In genomic region chr14:30548965-30549776, GRCm38 (mm10) we compare ENCODE assay signal across 8 mouse cellular contexts. TPM values are rescaled to one million over a fixed set of nuclear protein-coding genes. Genes with fewer than 3 reads are reported as not detected.
DNase-seq lines count a peak whose midpoint lies in the region; ATAC-seq and TF ChIP-seq lines count a peak whose summit lies in the region.

No protein-coding gene starts in this region.

- WGBS in forebrain, embryonic 14.5 days = under 1% methylated on average over 69 of the region's 69 CpGs
- under 1% methylated on average over 69 of the region's 69 CpGs for WGBS in lung, adult 2 months

- TF ChIP-seq CTCF in ES-Bruce4 (IDR thresholded peaks at IDR 0.05; ENCODE audit: low read depth, low read length) = no peak
- no peak for TF ChIP-seq CTCF in lung, adult 2 months (IDR thresholded peaks at IDR 0.05; ENCODE audit: insufficient read depth, low read length)

- intact Hi-C loops in heart, postnatal 25 days (cut with DNase I) = loop anchor here (5.0 kb wide), 1 partner anchor 72 kb away; the partner anchor contains the start of gene Dcp1a

- peak; percentile 97 for DNase-seq in forebrain, embryonic 14.5 days (ENCODE audit: low spot score)
- peak; percentile 91 for DNase-seq in heart, postnatal 25 days (ENCODE audit: low spot score)
- DNase-seq in layer of hippocampus, adult 18-20 months (ENCODE audit: low spot score in 2 of 2) = peak; percentile 82 to 94
- peak; percentile 92 for DNase-seq in lung, adult 2 months
- DNase-seq in thymus, adult 18-20 months = peak; percentile 84 to 86

- H3K4me2 ChIP-seq in forebrain, embryonic 14.5 days (ENCODE audit: low read length) = peak overlapping the region; percentile 80

- peak overlapping the region; percentile 23; the same call in 1 of the 2 replicates for H3K27ac ChIP-seq in ES-Bruce4 (ENCODE audit: insufficient read depth, low read length)
- peak overlapping the region; percentile 89 for H3K27ac ChIP-seq in forebrain, embryonic 14.5 days (ENCODE audit: low read depth, low read length)

- H3K27me3 ChIP-seq in ES-Bruce4 (ENCODE audit: control insufficient read depth, insufficient read depth, low read length, poor library complexity, severe bottlenecking) = no peaks in the 10 kb centered on the region
- H3K27me3 ChIP-seq in forebrain, embryonic 14.5 days (replicated peaks; ENCODE audit: control insufficient read depth, insufficient read depth, low read length) = no peaks in the 10 kb centered on the region

- peak overlapping the region; percentile 86 for H3K4me3 ChIP-seq in ES-Bruce4 (ENCODE audit: low read depth, low read length)
- peak overlapping the region; percentile 77 for H3K4me3 ChIP-seq in forebrain, embryonic 14.5 days (ENCODE audit: low read depth, low read length)
- H3K4me3 ChIP-seq in lung, adult 2 months (replicated peaks; ENCODE audit: extremely low read depth, low read depth, low read length) = peak overlapping the region; percentile 90

- peak; percentile 98 for TF ChIP-seq POLR2A in ES-Bruce4 (IDR thresholded peaks at IDR 0.05; ENCODE audit: insufficient read depth, low read length)
- peak; percentile 96; the same call in 1 of the 2 replicates for TF ChIP-seq POLR2A in lung, adult 2 months (IDR thresholded peaks at IDR 0.05; ENCODE audit: borderline replicate concordance, extremely low read depth, low read depth, low read length)

- H3K9ac ChIP-seq in ES-Bruce4 (ENCODE audit: low read depth, poor library complexity, severe bottlenecking) = peak overlapping the region; percentile 89
- H3K9ac ChIP-seq in forebrain, embryonic 14.5 days (ENCODE audit: low read length) = peak overlapping the region; percentile 90

- H3K9me3 ChIP-seq in ES-Bruce4 (replicated peaks; ENCODE audit: control insufficient read depth, insufficient read depth, low read length, poor library complexity, severe bottlenecking) = no peaks in the 10 kb centered on the region
- no peaks in the 10 kb centered on the region for H3K9me3 ChIP-seq in forebrain, embryonic 14.5 days (replicated peaks; ENCODE audit: control insufficient read depth, low read length)

- H3K36me3 ChIP-seq in ES-Bruce4 (ENCODE audit: control insufficient read depth, insufficient read depth, low read length, poor library complexity, severe bottlenecking) = peaks cover 10% of the 10 kb centered on the region
- H3K36me3 ChIP-seq in forebrain, embryonic 14.5 days (ENCODE audit: control insufficient read depth, insufficient read depth, low read length) = peaks cover 3% of the 10 kb centered on the region

- peak; percentile 81 for ATAC-seq in cerebellum, adult (ENCODE audit: insufficient number of reproducible peaks, low FRiP score, low TSS enrichment)
- peak; percentile 94 for ATAC-seq in forebrain, embryonic 14.5 days
- ATAC-seq in neutrophil, adult 5-6 weeks (ENCODE audit: extremely low read depth, insufficient number of reproducible peaks, low FRiP score, poor library complexity, severe bottlenecking) = peak; percentile 79

- no peak for TF ChIP-seq EP300 in ES-Bruce4 (IDR thresholded peaks at IDR 0.05; ENCODE audit: insufficient read depth, low read depth, low read length)

- peaks cover 1% of the 10 kb centered on the region for H3K4me1 ChIP-seq in ES-Bruce4 (ENCODE audit: control insufficient read depth, insufficient read depth, low read length)
- peaks cover 23% of the 10 kb centered on the region for H3K4me1 ChIP-seq in forebrain, embryonic 14.5 days (ENCODE audit: control insufficient read depth, insufficient read depth, low read length)
- peaks cover 24% of the 10 kb centered on the region for H3K4me1 ChIP-seq in lung, adult 2 months (ENCODE audit: control insufficient read depth, insufficient read depth, low read length)

RNA-seq across cellular contexts. Expression of gene Tkt, which starts 1.0 kb away (rescaled TPM):
- 794 and 868 TPM in 2 replicates for polyA plus RNA-seq in ES-Bruce4 (2011; ENCODE audit: insufficient read depth, insufficient read length, low read depth, missing spikeins)
- 134 and 154 TPM in 2 replicates for polyA plus RNA-seq in forebrain, embryonic 14.5 days (2014; fragmentation: Nextera tagmentation; extraction: Ambion mirVana)
- total RNA-seq in heart, postnatal 25 days (2021) = 10 to 100 TPM; 34.5 to 39.8 TPM
- total RNA-seq in layer of hippocampus, adult 18-20 months (2021) = 100 to 1,000 TPM; 186 to 187 TPM
- 223 and 271 TPM in 2 replicates for polyA plus RNA-seq in lung, adult 2 months (2012; rRNA removed)
- 152 and 166 TPM in 2 replicates for total RNA-seq in neutrophil, adult 5-6 weeks (2017)

RNA-seq across cellular contexts. Expression of gene Cacna1d, which starts 57.9 kb away (rescaled TPM):
- polyA plus RNA-seq in ES-Bruce4 (2011; ENCODE audit: insufficient read depth, insufficient read length, low read depth, missing spikeins) = 0.18 and 0.24 TPM in 2 replicates
- 4.3 and 5.9 TPM in 2 replicates for polyA plus RNA-seq in forebrain, embryonic 14.5 days (2014; fragmentation: Nextera tagmentation; extraction: Ambion mirVana)
- total RNA-seq in heart, postnatal 25 days (2021) = 1 to 10 TPM; 2.4 to 3.3 TPM
- total RNA-seq in layer of hippocampus, adult 18-20 months (2021) = 10 to 100 TPM; 39.7 to 43.9 TPM
- 20.7 and 26.2 TPM in 2 replicates for polyA plus RNA-seq in lung, adult 2 months (2012; rRNA removed)
- total RNA-seq in neutrophil, adult 5-6 weeks (2017) = 6.3 and 8.3 TPM in 2 replicates

Comparison
In these comparisons a context has a peak if more than half of its experiments do, and no peak if none do; other contexts are left out.
1. Peak in every context shown above with its lines: DNase-seq, ATAC-seq, H3K4me3 ChIP-seq and H3K27ac ChIP-seq.